Mouse (Mus musculus): ENCODE measurements at regions not wholly inside any gene's neighbourhood (a gene's known extent, or its start where the extent isn't known, plus 50 kb on each side); places are given as distances from the start of the nearest gene placed in this dataset.

- H3K27me3 ChIP-seq (replicated peaks; ENCODE audit: control insufficient read depth, insufficient read depth, low read length) = no peaks in the 10 kb centered on the region
- no peak for DNase-seq (ENCODE audit: low spot score)
- H3K4me2 ChIP-seq = no peak overlapping the region
- ATAC-seq (replicated peaks; ENCODE audit: low FRiP score) = no peak
- H3K9me3 ChIP-seq (ENCODE audit: control insufficient read depth, low read length) = no peaks in the 10 kb centered on the region
- no peak overlapping the region for H3K9ac ChIP-seq (ENCODE audit: low read depth, low read length)
- no peaks in the 10 kb centered on the region for H3K4me1 ChIP-seq (replicated peaks; ENCODE audit: control insufficient read depth, insufficient read depth, low read length)
- no peak overlapping the region for H3K4me3 ChIP-seq (ENCODE audit: low read depth, low read length)
- no peaks in the 10 kb centered on the region for H3K36me3 ChIP-seq (ENCODE audit: control insufficient read depth, insufficient read depth, low read length)
- 69% methylated on average over 1 of the region's 1 CpGs for WGBS
- no peak overlapping the region for H3K27ac ChIP-seq (ENCODE audit: low read depth, low read length)
These were observed 708.3 kb upstream of the Nrsn1 start for GRCm38 (mm10) chr13:25978648-25979047.

GRCm38 (mm10) chr13:25958592-25958991, 688.3 kb upstream of the Nrsn1 start:
- Histone ChIP-seq H3K4me3 (ENCODE audit: low read depth, low read length) (no peak overlapping the region), H3K4me1 (replicated peaks; ENCODE audit: control insufficient read depth, insufficient read depth, low read length) (no peaks in the 10 kb centered on the region), H3K27ac (ENCODE audit: low read depth, low read length) (no peak overlapping the region), H3K4me2 (no peak overlapping the region), H3K9ac (ENCODE audit: low read depth, low read length) (no peak overlapping the region), H3K9me3 (ENCODE audit: control insufficient read depth, low read length) (no peaks in the 10 kb centered on the region), H3K27me3 (replicated peaks; ENCODE audit: control insufficient read depth, insufficient read depth, low read length) (no peaks in the 10 kb centered on the region), H3K36me3 (ENCODE audit: control insufficient read depth, insufficient read depth, low read length) (no peaks in the 10 kb centered on the region)
- DNase-seq (ENCODE audit: low spot score) = no peak
- no peak for ATAC-seq (replicated peaks; ENCODE audit: low FRiP score)

GRCm38 (mm10) chr13:25958153-25958466, 687.8 kb upstream of the Nrsn1 start:
- H3K27ac ChIP-seq (ENCODE audit: low read depth, low read length) = no peak overlapping the region
- H3K4me3 ChIP-seq (ENCODE audit: low read depth, low read length) = no peak overlapping the region
- no peak for ATAC-seq (replicated peaks; ENCODE audit: low FRiP score)
- 66% methylated on average over 4 of the region's 4 CpGs for WGBS
- H3K4me1 ChIP-seq (replicated peaks; ENCODE audit: control insufficient read depth, insufficient read depth, low read length) = no peaks in the 10 kb centered on the region
- no peaks in the 10 kb centered on the region for H3K9me3 ChIP-seq (ENCODE audit: control insufficient read depth, low read length)
- no peaks in the 10 kb centered on the region for H3K36me3 ChIP-seq (ENCODE audit: control insufficient read depth, insufficient read depth, low read length)
- no peak overlapping the region for H3K4me2 ChIP-seq
- H3K9ac ChIP-seq (ENCODE audit: low read depth, low read length) = no peak overlapping the region
- no peak for DNase-seq (ENCODE audit: low spot score)
- no peaks in the 10 kb centered on the region for H3K27me3 ChIP-seq (replicated peaks; ENCODE audit: control insufficient read depth, insufficient read depth, low read length)

- H3K36me3 ChIP-seq (ENCODE audit: control insufficient read depth, insufficient read depth, low read length) = no peaks in the 10 kb centered on the region
- DNase-seq (ENCODE audit: low spot score) (no peak), ATAC-seq (replicated peaks; ENCODE audit: low FRiP score) (no peak)
- H3K27me3 ChIP-seq (replicated peaks; ENCODE audit: control insufficient read depth, insufficient read depth, low read length) = no peaks in the 10 kb centered on the region
- no peak overlapping the region for H3K4me3 ChIP-seq (ENCODE audit: low read depth, low read length)
- H3K9ac ChIP-seq (ENCODE audit: low read depth, low read length) = no peak overlapping the region
- H3K9me3 ChIP-seq (ENCODE audit: control insufficient read depth, low read length) = no peaks in the 10 kb centered on the region
- no peak overlapping the region for H3K4me2 ChIP-seq
- 57% methylated on average over 4 of the region's 4 CpGs for WGBS
- no peak overlapping the region for H3K27ac ChIP-seq (ENCODE audit: low read depth, low read length)
- no peaks in the 10 kb centered on the region for H3K4me1 ChIP-seq (replicated peaks; ENCODE audit: control insufficient read depth, insufficient read depth, low read length)
These were observed 687.3 kb upstream of the Nrsn1 start for GRCm38 (mm10) chr13:25957451-25958152.

- Histone ChIP-seq H3K27me3 (replicated peaks; ENCODE audit: control insufficient read depth, insufficient read depth, low read length) (no peaks in the 10 kb centered on the region), H3K4me3 (ENCODE audit: low read depth, low read length) (no peak overlapping the region), H3K9ac (ENCODE audit: low read depth, low read length) (no peak overlapping the region), H3K27ac (ENCODE audit: low read depth, low read length) (no peak overlapping the region), H3K9me3 (ENCODE audit: control insufficient read depth, low read length) (no peaks in the 10 kb centered on the region), H3K36me3 (ENCODE audit: control insufficient read depth, insufficient read depth, low read length) (no peaks in the 10 kb centered on the region), H3K4me1 (replicated peaks; ENCODE audit: control insufficient read depth, insufficient read depth, low read length) (no peaks in the 10 kb centered on the region), H3K4me2 (no peak overlapping the region)
- ATAC-seq (replicated peaks; ENCODE audit: low FRiP score) (no peak), DNase-seq (ENCODE audit: low spot score) (no peak)
- WGBS = 55% methylated on average over 1 of the region's 1 CpGs
These were observed 667.3 kb upstream of the Nrsn1 start for GRCm38 (mm10) chr13:25937631-25938030.

- Histone ChIP-seq H3K27ac (ENCODE audit: low read depth, low read length) (no peak overlapping the region), H3K9me3 (ENCODE audit: control insufficient read depth, low read length) (no peaks in the 10 kb centered on the region), H3K9ac (ENCODE audit: low read depth, low read length) (no peak overlapping the region), H3K4me1 (replicated peaks; ENCODE audit: control insufficient read depth, insufficient read depth, low read length) (no peaks in the 10 kb centered on the region), H3K27me3 (replicated peaks; ENCODE audit: control insufficient read depth, insufficient read depth, low read length) (no peaks in the 10 kb centered on the region), H3K36me3 (ENCODE audit: control insufficient read depth, insufficient read depth, low read length) (no peaks in the 10 kb centered on the region), H3K4me2 (no peak overlapping the region), H3K4me3 (ENCODE audit: low read depth, low read length) (no peak overlapping the region)
- DNase-seq (ENCODE audit: low spot score) (no peak), ATAC-seq (replicated peaks; ENCODE audit: low FRiP score) (no peak)
- 49% methylated on average over 3 of the region's 3 CpGs for WGBS
These were observed 663.5 kb upstream of the Nrsn1 start for GRCm38 (mm10) chr13:25933783-25934182.

- ATAC-seq (replicated peaks; ENCODE audit: low FRiP score) = no peak
- Histone ChIP-seq H3K9ac (ENCODE audit: low read depth, low read length) (no peak overlapping the region), H3K4me3 (ENCODE audit: low read depth, low read length) (no peak overlapping the region), H3K36me3 (ENCODE audit: control insufficient read depth, insufficient read depth, low read length) (no peaks in the 10 kb centered on the region), H3K27ac (ENCODE audit: low read depth, low read length) (no peak overlapping the region), H3K4me1 (replicated peaks; ENCODE audit: control insufficient read depth, insufficient read depth, low read length) (no peaks in the 10 kb centered on the region), H3K27me3 (replicated peaks; ENCODE audit: control insufficient read depth, insufficient read depth, low read length) (no peaks in the 10 kb centered on the region), H3K4me2 (no peak overlapping the region), H3K9me3 (ENCODE audit: control insufficient read depth, low read length) (no peaks in the 10 kb centered on the region)
- 51% methylated on average over 3 of the region's 3 CpGs for WGBS
- no peak for DNase-seq (ENCODE audit: low spot score)
These were observed 662.9 kb upstream of the Nrsn1 start for GRCm38 (mm10) chr13:25933246-25933645.

- ATAC-seq (replicated peaks; ENCODE audit: low FRiP score) = no peak
- no peak overlapping the region for H3K4me3 ChIP-seq (ENCODE audit: low read depth, low read length)
- H3K27me3 ChIP-seq (replicated peaks; ENCODE audit: control insufficient read depth, insufficient read depth, low read length) = no peaks in the 10 kb centered on the region
- no peak overlapping the region for H3K4me2 ChIP-seq
- H3K27ac ChIP-seq (ENCODE audit: low read depth, low read length) = no peak overlapping the region
- no peak overlapping the region for H3K9ac ChIP-seq (ENCODE audit: low read depth, low read length)
- WGBS = 0% methylated on average over 1 of the region's 1 CpGs
- no peaks in the 10 kb centered on the region for H3K36me3 ChIP-seq (ENCODE audit: control insufficient read depth, insufficient read depth, low read length)
- no peaks in the 10 kb centered on the region for H3K9me3 ChIP-seq (ENCODE audit: control insufficient read depth, low read length)
- H3K4me1 ChIP-seq (replicated peaks; ENCODE audit: control insufficient read depth, insufficient read depth, low read length) = no peaks in the 10 kb centered on the region
- DNase-seq (ENCODE audit: low spot score) = no peak
These were observed 662.5 kb upstream of the Nrsn1 start for GRCm38 (mm10) chr13:25932810-25933209.

- DNase-seq (ENCODE audit: low spot score) = no peak
- H3K27me3 ChIP-seq (replicated peaks; ENCODE audit: control insufficient read depth, insufficient read depth, low read length) = no peaks in the 10 kb centered on the region
- no peak overlapping the region for H3K4me3 ChIP-seq (ENCODE audit: low read depth, low read length)
- no peaks in the 10 kb centered on the region for H3K36me3 ChIP-seq (ENCODE audit: control insufficient read depth, insufficient read depth, low read length)
- H3K9me3 ChIP-seq (ENCODE audit: control insufficient read depth, low read length) = no peaks in the 10 kb centered on the region
- no peaks in the 10 kb centered on the region for H3K4me1 ChIP-seq (replicated peaks; ENCODE audit: control insufficient read depth, insufficient read depth, low read length)
- no peak overlapping the region for H3K27ac ChIP-seq (ENCODE audit: low read depth, low read length)
- ATAC-seq (replicated peaks; ENCODE audit: low FRiP score) = no peak
- H3K9ac ChIP-seq (ENCODE audit: low read depth, low read length) = no peak overlapping the region
- WGBS = 75% methylated on average over 2 of the region's 2 CpGs
- H3K4me2 ChIP-seq = no peak overlapping the region
These were observed 662.1 kb upstream of the Nrsn1 start for GRCm38 (mm10) chr13:25932365-25932764.
